Mouse (Mus musculus) heart, adult 11 months (tissue): ENCODE data around the gene Naa16.
A peak's percentile ranks its signal among the peaks of the same experiment; 100 is the strongest.

Experiments
- DNase-seq: peaks from one replicate; pipeline ENCODE4 v3.0.0; 2022

Naa16 gene

GRCm38 (mm10) chr14:79296201-79296600 lies 94.4 kb downstream of the Naa16 start:
- DNase-seq, result no peak

- no peak for DNase-seq
Observed at GRCm38 (mm10) chr14:79295579-79295978, 95.0 kb downstream of the Naa16 start.

- no peak for DNase-seq
Observed at GRCm38 (mm10) chr14:79294950-79295349, 95.6 kb downstream of the Naa16 start.

- no peak for DNase-seq
Observed at GRCm38 (mm10) chr14:79294051-79294814, 96.3 kb downstream of the Naa16 start.

- peak; percentile 98 for DNase-seq
Observed at GRCm38 (mm10) chr14:79293119-79293780, 97.3 kb downstream of the Naa16 start.

GRCm38 (mm10) chr14:79291629-79292028 lies 98.9 kb downstream of the Naa16 start:
- DNase-seq, result no peak

GRCm38 (mm10) chr14:79290683-79291425 lies 99.7 kb downstream of the Naa16 start:
- no peak for DNase-seq

- DNase-seq, result no peak
Observed at GRCm38 (mm10) chr14:79289909-79290308, 100.7 kb downstream of the Naa16 start.

GRCm38 (mm10) chr14:79288280-79288679 lies 102.3 kb downstream of the Naa16 start:
- DNase-seq, result no peak

GRCm38 (mm10) chr14:79287251-79287863 lies 103.2 kb downstream of the Naa16 start:
- DNase-seq, result peak; percentile 91

GRCm38 (mm10) chr14:79285549-79285948 lies 105.0 kb downstream of the Naa16 start:
- no peak for DNase-seq

- DNase-seq, result no peak
Observed at GRCm38 (mm10) chr14:79284616-79285015, 106.0 kb downstream of the Naa16 start.

GRCm38 (mm10) chr14:79283952-79284351 lies 106.6 kb downstream of the Naa16 start:
- DNase-seq, result no peak

- DNase-seq, result no peak
Observed at GRCm38 (mm10) chr14:79281894-79282553, 108.6 kb downstream of the Naa16 start.

GRCm38 (mm10) chr14:79280456-79280855 lies 110.1 kb downstream of the Naa16 start:
- DNase-seq, result no peak

- peak; percentile 98 for DNase-seq
Observed at GRCm38 (mm10) chr14:79279494-79279893, 111.1 kb downstream of the Naa16 start.

- DNase-seq, result no peak
Observed at GRCm38 (mm10) chr14:79278927-79279326, 111.7 kb downstream of the Naa16 start.

- DNase-seq, result peak; percentile 98
Observed at GRCm38 (mm10) chr14:79277922-79278321, 112.7 kb downstream of the Naa16 start.

- DNase-seq, result no peak
Observed at GRCm38 (mm10) chr14:79275870-79276395, 114.6 kb downstream of the Naa16 start.

- DNase-seq, result no peak
Observed at GRCm38 (mm10) chr14:79275441-79275840, 115.1 kb downstream of the Naa16 start.
